ENCODE assay signal across 8 mouse cellular contexts in genomic region chr15:79466601-79467286, GRCm38 (mm10). TPM values are rescaled to one million over a fixed set of nuclear protein-coding genes. Genes with fewer than 3 reads are reported as not detected.
DNase-seq lines count a peak whose midpoint lies in the region; ATAC-seq lines count a peak whose summit lies in the region.

No protein-coding gene starts in this region.

- intact Hi-C loops in gastrocnemius, postnatal 14 days (cut with DNase I; ENCODE audit: low total_unique reads) = loop anchor here (2.0 to 10.0 kb wide), 4 partner anchors 54 to 224 kb away; no protein-coding TSS in a partner anchor

- ATAC-seq in common myeloid progenitor, adult 5-6 weeks (replicated peaks; ENCODE audit: low read depth, poor library complexity, severe bottlenecking) = peak; percentile 95
- peak; percentile 43 for ATAC-seq in inflammation-experienced regulatory T-cells, adult 6 months
- ATAC-seq in megakaryocyte-erythroid progenitor cell, adult 5-6 weeks (replicated peaks; ENCODE audit: low FRiP score, low TSS enrichment, poor library complexity, severe bottlenecking) = peak; percentile 92

- DNase-seq in ZHBTc4 (ENCODE audit: low read depth, low spot score) = peak; percentile 92
- peak; percentile 82 for DNase-seq in gastrocnemius, postnatal 14 days
- DNase-seq in left cerebral cortex, adult 9 months (ENCODE audit: low spot score in 2 of 2) = peak; percentile 61 to 90
- peak; percentile 91 for DNase-seq in right cerebral cortex, postnatal 14 days
- DNase-seq in urinary bladder, postnatal 36 days (ENCODE audit: low spot score in 2 of 2) = peak; percentile 83 to 85

RNA-seq across cellular contexts. Expression of gene Csnk1e, which starts 11.4 kb away (rescaled TPM):
- 40.3 and 46.5 TPM in 2 replicates for total RNA-seq in common myeloid progenitor, adult 5-6 weeks (2017)
- total RNA-seq in gastrocnemius, postnatal 14 days (2021) = 10 to 100 TPM; 46.6 to 46.7 TPM
- polyA plus RNA-seq in inflammation-experienced regulatory T-cells, adult 6 months (2017; shearing (Covaris generic)) = 1 to 10 TPM; 4.2 to 6.5 (median 4.4) TPM
- total RNA-seq in megakaryocyte-erythroid progenitor cell, adult 5-6 weeks (2014; fragmentation: Nextera tagmentation) = 48.5 and 52.0 TPM in 2 replicates
- 30.5 and 40.8 TPM in 2 replicates for total RNA-seq in megakaryocyte-erythroid progenitor cell, adult 5-6 weeks (2017)

RNA-seq across cellular contexts. Expression of gene Kcnj4, which starts 38.3 kb away (rescaled TPM):
- total RNA-seq in common myeloid progenitor, adult 5-6 weeks (2017) = not detected in 2 replicates
- under 1 TPM in 1 of 2 experiments, not detected in 1; 0.08 TPM for total RNA-seq in gastrocnemius, postnatal 14 days (2021)
- polyA plus RNA-seq in inflammation-experienced regulatory T-cells, adult 6 months (2017; shearing (Covaris generic)) = not detected
- total RNA-seq in megakaryocyte-erythroid progenitor cell, adult 5-6 weeks (2014; fragmentation: Nextera tagmentation) = not detected in 2 replicates
- not detected in 2 replicates for total RNA-seq in megakaryocyte-erythroid progenitor cell, adult 5-6 weeks (2017)

RNA-seq across cellular contexts. Expression of gene Kdelr3, which starts 49.5 kb away (rescaled TPM):
- total RNA-seq in common myeloid progenitor, adult 5-6 weeks (2017) = not detected in 2 replicates
- total RNA-seq in gastrocnemius, postnatal 14 days (2021) = 10 to 100 TPM; 14.1 to 22.6 TPM
- polyA plus RNA-seq in inflammation-experienced regulatory T-cells, adult 6 months (2017; shearing (Covaris generic)) = 1 to 10 TPM in 1 of 3 experiments, under 1 TPM in 2; 0.40 to 1.8 (median 0.42) TPM
- total RNA-seq in megakaryocyte-erythroid progenitor cell, adult 5-6 weeks (2014; fragmentation: Nextera tagmentation) = not detected in 2 replicates
- total RNA-seq in megakaryocyte-erythroid progenitor cell, adult 5-6 weeks (2017) = not detected in 2 replicates

Comparison
In these comparisons a context has a peak if more than half of its experiments do, and no peak if none do; other contexts are left out.
1. Peak in every context shown above with its lines: DNase-seq and ATAC-seq.
2. ATAC-seq: peak in every context shown above with its lines; median percentile 95 in common myeloid progenitor, adult 5-6 weeks; 92 in megakaryocyte-erythroid progenitor cell, adult 5-6 weeks; 43 in inflammation-experienced regulatory T-cells, adult 6 months.
3. RNA of gene Kdelr3, which starts 49.5 kb away (total RNA-seq): 14.1 to 22.6 TPM in gastrocnemius, postnatal 14 days; not detected in common myeloid progenitor, adult 5-6 weeks and not detected in megakaryocyte-erythroid progenitor cell, adult 5-6 weeks; every median in the first group is over 10 times any median in the second.